Mouse (Mus musculus): ENCODE measurements around the gene Hadha.

Gene Hadha

GRCm38 (mm10) chr5:30110371-30111060 lies 44.4 kb downstream of the Hadha start:
- no peak for DNase-seq

DNA sequence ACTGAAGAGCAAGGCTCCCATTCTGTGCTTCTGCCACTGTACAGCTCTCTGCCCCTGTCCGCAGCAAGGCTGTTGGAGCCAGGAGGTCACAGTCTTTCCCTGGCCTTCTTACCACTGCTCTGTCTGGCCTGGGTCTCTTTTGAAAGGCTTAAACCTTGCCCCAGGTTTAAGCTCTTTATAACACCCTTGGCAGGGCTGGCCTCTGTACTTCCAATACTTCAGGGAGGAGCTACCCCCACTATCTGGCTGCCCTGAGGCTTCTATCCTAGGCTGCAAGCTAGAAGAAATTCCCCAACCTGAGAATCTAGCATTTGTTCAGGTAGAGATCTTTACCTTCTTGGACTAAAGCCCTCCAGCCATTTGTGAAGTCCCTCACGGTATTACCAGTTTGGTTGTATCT lies 45.1 kb downstream of the Hadha start:
- no peak for DNase-seq

GRCm38 (mm10) chr5:30108233-30108632 lies 46.7 kb downstream of the Hadha start:
- no peak for DNase-seq

DNA sequence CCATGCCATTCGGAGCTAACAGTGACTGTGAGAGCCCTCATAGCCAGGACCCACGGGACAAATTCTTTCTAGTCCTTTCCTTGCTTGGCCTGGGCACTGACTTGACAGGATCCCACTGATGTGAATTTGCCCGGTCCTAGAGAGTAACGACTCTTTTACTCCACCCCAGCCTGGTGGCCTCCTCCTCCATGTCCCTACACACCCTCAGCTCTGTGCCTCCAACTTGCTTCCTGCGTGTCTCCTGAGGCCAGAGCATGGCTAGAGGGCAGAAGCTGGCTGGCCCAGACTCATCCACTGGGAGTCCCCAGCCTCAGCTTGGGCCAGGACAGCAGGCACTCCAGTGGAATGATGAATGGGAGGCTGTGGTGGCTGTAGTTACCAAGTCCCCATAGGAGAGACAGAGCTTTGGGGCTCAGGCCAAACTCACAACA lies 47.3 kb downstream of the Hadha start:
- no peak for DNase-seq

DNA sequence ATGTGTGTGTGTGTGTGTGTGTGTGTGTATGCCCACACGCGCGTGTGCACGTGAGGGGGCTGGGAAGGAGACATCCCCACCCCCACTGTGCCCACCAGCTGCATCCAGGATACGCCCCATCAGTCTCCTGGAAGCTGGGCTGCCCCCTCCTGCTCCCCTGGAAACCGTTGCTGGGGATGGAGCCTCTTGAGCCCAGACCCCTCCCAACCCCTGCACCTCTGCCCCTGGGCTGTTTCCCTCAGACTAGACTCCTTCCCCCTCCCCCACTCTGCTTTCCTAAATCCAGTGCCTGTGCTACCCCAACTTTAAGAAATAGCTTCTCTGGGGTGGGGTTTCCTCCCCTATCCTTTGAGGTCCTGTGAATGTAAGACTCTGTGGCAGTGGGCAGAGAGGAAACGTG lies 47.8 kb downstream of the Hadha start:
- no peak for DNase-seq

GRCm38 (mm10) chr5:30106756-30107155 lies 48.2 kb downstream of the Hadha start:
- no peak for DNase-seq

GRCm38 (mm10) chr5:30105668-30106300 lies 49.2 kb downstream of the Hadha start, which contains the start of gene 3110082J24Rik:
3110082J24Rik (minus strand) TSS chr5:30106086.
- DNase-seq = no peak

DNA sequence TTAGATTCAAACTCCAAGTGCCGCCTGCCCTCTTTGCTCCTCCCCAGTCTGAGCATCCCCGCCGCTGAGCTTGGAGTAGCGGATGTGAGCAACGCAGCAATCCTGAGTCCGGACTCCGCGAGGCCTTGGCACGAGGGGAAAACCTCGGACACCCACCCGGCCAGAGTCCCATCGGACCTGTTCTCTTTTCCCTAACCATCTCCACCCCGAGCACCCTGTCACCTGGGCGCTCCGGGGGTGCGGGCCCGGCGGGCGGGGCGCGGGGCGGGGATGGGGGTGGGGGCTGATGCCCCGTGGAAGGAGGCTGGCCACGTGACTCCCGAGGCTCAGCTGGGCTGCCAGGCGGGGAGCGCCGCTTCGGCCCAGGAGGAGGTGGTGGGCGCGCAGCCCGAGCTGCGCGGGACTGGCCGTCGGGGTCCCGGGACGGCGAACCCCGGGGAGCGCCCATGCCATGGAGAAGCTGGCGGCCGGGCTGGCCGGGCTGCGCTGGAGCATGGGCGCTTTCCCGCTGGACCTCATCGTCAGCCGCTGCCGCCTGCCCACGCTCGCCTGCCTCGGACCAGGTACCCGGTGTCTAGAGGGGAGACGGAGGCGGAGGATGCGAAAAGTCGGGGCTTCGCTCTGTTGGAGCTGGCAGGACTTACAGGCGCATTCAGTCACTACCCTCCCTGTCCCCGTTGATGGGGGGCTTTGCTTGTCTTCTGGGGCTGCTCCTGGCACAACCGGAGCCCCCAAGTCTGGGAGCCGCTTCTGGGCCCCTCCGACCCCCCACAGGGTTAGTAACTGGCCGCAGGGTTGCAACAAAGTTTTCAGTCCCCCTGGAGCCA lies 49.9 kb downstream of the Hadha start, which contains the start of gene Garem2:
Garem2 (plus strand) TSS at position 321 of the 827 bp plus-strand sequence.
- DNase-seq = no peak

DNA sequence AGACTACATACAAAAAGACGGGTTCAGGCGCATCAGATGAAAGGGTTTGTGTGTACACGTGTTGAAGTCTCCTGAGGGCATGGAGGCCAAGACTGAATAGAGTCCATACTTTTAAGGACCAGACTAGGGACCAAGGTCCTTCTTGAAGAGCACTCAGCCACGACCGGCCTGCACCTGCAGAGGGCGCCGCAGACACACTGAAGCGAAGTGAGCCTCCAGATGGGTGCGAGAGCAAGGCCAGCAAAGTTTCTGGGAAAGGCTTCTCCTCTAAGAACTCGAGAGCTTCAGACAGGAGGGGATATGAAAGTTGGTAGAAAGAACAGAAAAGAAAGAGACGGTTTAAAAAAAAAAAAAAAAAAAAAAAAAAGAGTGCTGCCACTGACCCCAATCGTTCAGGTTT lies 50.6 kb downstream of the Hadha start:
- no peak for DNase-seq

DNA sequence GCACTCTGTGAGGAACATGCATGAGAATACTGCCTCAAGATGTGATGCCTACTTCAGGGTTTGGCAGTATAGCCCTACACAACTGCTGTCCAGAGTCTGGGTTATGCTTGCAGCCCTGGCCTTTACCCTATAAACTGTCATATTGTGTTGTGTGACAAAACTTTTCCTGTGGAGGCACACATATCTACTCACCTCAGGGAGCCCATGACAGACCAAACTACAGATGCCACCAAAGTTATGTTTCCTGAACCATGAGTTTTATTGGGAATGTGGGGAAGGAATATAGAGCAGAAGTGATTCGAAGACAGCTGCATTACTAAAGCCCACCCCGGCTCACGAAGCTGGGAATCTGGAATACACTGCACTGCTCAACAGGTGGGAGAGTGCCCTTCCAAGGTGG lies 51.6 kb downstream of the Hadha start:
- DNase-seq = no peak

- DNase-seq = no peak
Measured at GRCm38 (mm10) chr5:30098260-30098659, 56.7 kb downstream of the Hadha start.

DNA sequence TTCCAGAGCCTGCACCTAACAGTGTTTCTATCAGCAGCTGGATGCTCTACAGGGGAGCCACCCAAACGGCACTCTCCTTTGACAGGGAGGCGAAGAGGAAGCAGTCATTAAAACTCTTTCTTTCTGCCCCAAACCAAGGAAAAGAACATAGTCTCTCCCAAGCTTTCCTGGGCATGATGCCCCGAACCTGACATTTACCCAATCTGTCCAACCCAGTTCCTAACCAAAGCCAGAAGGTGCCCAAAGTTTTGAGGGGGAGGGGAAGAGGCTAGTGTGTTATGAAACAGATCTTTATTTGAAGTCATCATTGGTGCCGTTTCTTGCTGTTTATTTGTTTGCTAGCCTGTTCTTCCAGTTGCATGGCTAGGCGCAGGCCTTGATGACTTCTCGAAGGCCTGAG lies 59.2 kb downstream of the Hadha start:
- no peak for DNase-seq

GRCm38 (mm10) chr5:30094399-30094798 lies 60.6 kb downstream of the Hadha start:
- DNase-seq = no peak

- DNase-seq = no peak
Measured at GRCm38 (mm10) chr5:30092701-30093100, 62.3 kb downstream of the Hadha start.

DNA sequence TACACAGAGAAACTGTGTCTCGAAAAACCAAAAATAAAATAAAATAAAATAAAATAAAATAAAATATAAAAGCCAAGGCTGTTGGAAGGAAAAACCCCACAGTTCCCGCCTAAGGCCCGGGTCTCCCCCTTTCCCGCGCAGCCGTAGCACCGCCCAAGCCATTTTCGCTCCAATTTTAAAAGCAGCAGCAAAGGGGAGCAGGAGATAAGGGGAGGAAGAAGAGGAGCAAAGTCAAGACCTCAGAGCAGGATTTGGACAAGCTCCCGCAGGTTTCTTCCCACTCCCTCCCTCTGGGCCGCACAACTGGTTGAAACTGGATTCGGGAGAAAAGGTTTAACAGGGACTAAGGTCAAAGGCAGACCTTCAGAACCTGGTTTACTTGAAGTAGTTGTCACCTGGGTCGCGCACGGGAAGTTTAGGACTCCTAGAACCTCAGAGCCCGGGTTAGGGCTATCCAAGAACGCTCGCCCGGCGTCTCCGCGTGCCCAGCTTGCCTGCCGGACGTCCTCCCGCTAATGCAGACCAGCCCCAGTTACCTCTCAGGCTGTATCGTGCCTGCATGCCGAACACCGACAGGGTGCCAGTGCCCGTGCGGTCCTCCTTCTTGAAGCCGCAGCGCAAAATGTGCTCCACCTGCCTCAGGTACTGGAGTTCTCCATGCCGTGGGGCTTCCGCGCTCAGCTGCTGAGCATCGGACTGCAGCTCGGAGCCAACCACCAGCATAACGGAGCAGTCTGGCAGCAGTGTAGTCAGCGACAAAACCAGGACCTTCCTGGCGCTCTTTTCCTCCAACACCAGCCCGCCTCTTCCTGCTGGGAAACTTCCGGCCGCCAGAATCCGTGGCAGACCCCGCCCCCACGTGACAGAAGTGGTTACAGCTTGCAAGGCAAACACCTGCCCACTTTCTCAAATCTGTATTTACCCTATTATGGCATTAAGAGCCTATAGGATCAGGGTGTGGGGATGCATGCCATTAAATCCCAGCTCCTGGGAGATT lies 81.8 kb downstream of the Hadha start, which contains the start of gene Tyms:
Tyms (minus strand) TSS at position 793 of the 997 bp plus-strand sequence.
- DNase-seq = peak; percentile 52

- DNase-seq = no peak
Measured at GRCm38 (mm10) chr5:30072377-30072776, 82.6 kb downstream of the Hadha start.

DNA sequence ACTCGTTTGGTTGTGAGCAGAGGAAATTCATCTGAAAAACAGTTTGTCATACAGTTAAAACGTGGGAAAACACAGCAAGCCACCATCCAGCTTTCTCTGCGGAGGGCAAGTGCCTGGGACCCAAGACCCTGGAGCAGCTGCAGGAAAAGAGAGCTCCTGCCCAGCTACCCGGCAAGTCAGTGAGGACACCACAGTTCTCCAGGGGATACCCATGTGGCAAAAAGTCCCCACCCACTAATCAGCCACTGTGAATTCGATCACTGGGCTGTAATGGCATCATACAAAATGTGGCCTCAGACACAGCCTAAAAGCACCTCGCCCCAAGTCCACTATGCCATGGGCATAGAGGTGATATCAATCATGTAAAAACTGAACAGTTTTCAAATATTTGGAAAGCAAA lies 83.3 kb downstream of the Hadha start:
- no peak for DNase-seq

Data from cerebellum, adult 11 months (tissue).